ENCODE assay signal across 20 mouse cellular contexts in genomic region chr2:170277182-170277767, GRCm38 (mm10).
DNase-seq lines count a peak whose midpoint lies in the region; ATAC-seq and TF ChIP-seq lines count a peak whose summit lies in the region.
"Had no signal": no experiment of that assay in that cellular context is flagged by ENCODE, and none has a peak within 500 bp of the region (broad histone marks: within the 10 kb centered on the region; RNA-seq: fewer than 3 reads in every experiment).

No protein-coding gene starts in this region.

- no peak for TF ChIP-seq POLR2A in CH12.LX (IDR thresholded peaks at IDR 0.05; ENCODE audit: low read depth, low read length)
- no peak for TF ChIP-seq POLR2A in kidney, adult 2 months (IDR thresholded peaks at IDR 0.05; ENCODE audit: low read depth, low read length)

- H3K9me3 ChIP-seq in intestine, embryonic 15.5 days = no peaks in the 10 kb centered on the region
- H3K9me3 ChIP-seq in intestine, embryonic 16.5 days (ENCODE audit: control insufficient read depth, low read length) = no peaks in the 10 kb centered on the region
- H3K9me3 ChIP-seq in CH12.LX (replicated peaks; ENCODE audit: low read length) = peaks cover 4% of the 10 kb centered on the region
- no peaks in the 10 kb centered on the region for H3K9me3 ChIP-seq in embryonic facial prominence, embryonic 12.5 days
- H3K9me3 ChIP-seq in limb, embryonic 13.5 days = no peaks in the 10 kb centered on the region
- H3K9me3 ChIP-seq in forebrain, embryonic 16.5 days (ENCODE audit: control insufficient read depth, low read length) = no peaks in the 10 kb centered on the region
- H3K9me3 ChIP-seq: kidney, embryonic 15.5 days; liver, embryonic 13.5 days had no signal

- no peak; the same call in none of the 2 replicates for TF ChIP-seq RAD21 in CH12.LX (IDR thresholded peaks at IDR 0.05; ENCODE audit: low read depth, low read length)

- TF ChIP-seq EP300 in CH12.LX (IDR thresholded peaks at IDR 0.05; ENCODE audit: low read length) = no peak

- in situ Hi-C loops in CH12.LX (cut with MboI; ENCODE audit: low pct_ligation_motif_present, low pct_unique_long_range_greater_than_20kb, low sequenced_read_pairs) = no loop called here

- no peak for TF ChIP-seq CTCF in CH12.LX (conservative IDR thresholded peaks at IDR 0.05 in 1 of 2, IDR thresholded peaks at IDR 0.05 in 1 of 2; ENCODE audit: low read depth in 2 of 2, low read length in 2 of 2)
- TF ChIP-seq CTCF in kidney, adult 2 months (conservative IDR thresholded peaks at IDR 0.05; ENCODE audit: insufficient read depth, insufficient read length, low read depth, low read length) = no peak

- no peaks in the 10 kb centered on the region for H3K36me3 ChIP-seq in intestine, embryonic 15.5 days
- no peaks in the 10 kb centered on the region for H3K36me3 ChIP-seq in intestine, embryonic 16.5 days (ENCODE audit: control insufficient read depth, insufficient read depth, low read length)
- H3K36me3 ChIP-seq in CH12.LX (replicated peaks in 1 of 2; ENCODE audit: control insufficient read depth in 1 of 2, insufficient read depth in 1 of 2, low read length in 1 of 2) = no peaks in the 10 kb centered on the region
- H3K36me3 ChIP-seq in embryonic facial prominence, embryonic 12.5 days = no peaks in the 10 kb centered on the region
- no peaks in the 10 kb centered on the region for H3K36me3 ChIP-seq in limb, embryonic 13.5 days
- H3K36me3 ChIP-seq in forebrain, embryonic 16.5 days (ENCODE audit: control insufficient read depth, insufficient read depth) = no peaks in the 10 kb centered on the region
- no peaks in the 10 kb centered on the region for H3K36me3 ChIP-seq in kidney, adult 2 months (ENCODE audit: control insufficient read depth, insufficient read depth, low read length)
- H3K36me3 ChIP-seq: forebrain, embryonic 12.5 days; kidney, embryonic 15.5 days; liver, embryonic 13.5 days had no signal

- peaks cover 15% of the 10 kb centered on the region for H3K4me1 ChIP-seq in intestine, embryonic 15.5 days (replicated peaks)
- H3K4me1 ChIP-seq in intestine, embryonic 16.5 days (ENCODE audit: control insufficient read depth, insufficient read depth, low read length) = 0 out of 2 replicates have a peak, but pooled peaks cover 6% of the 10 kb centered on the region
- H3K4me1 ChIP-seq in CH12.LX (ENCODE audit: control insufficient read depth in 1 of 2, insufficient read depth in 2 of 2) = peaks cover 4 to 20% of the 10 kb centered on the region in 2 experiments; a peak in 3 of 4 replicates
- peaks cover 13% of the 10 kb centered on the region; the same call in 1 of the 2 replicates for H3K4me1 ChIP-seq in embryonic facial prominence, embryonic 12.5 days
- H3K4me1 ChIP-seq in limb, embryonic 13.5 days = peaks cover 9% of the 10 kb centered on the region; the same call in 1 of the 2 replicates
- H3K4me1 ChIP-seq in forebrain, embryonic 16.5 days (replicated peaks; ENCODE audit: control insufficient read depth, insufficient read depth, low read length) = peaks cover under 1% of the 10 kb centered on the region; the same call in 1 of the 2 replicates
- H3K4me1 ChIP-seq in kidney, adult 2 months (ENCODE audit: control insufficient read depth, insufficient read depth, low read length) = no peaks in the 10 kb centered on the region
- H3K4me1 ChIP-seq: forebrain, embryonic 12.5 days; liver, embryonic 13.5 days had no signal

- ATAC-seq in intestine, embryonic 15.5 days = no peak
- no peak for ATAC-seq in intestine, embryonic 16.5 days
- no peak for ATAC-seq in embryonic facial prominence, embryonic 12.5 days (ENCODE audit: insufficient number of reproducible peaks, insufficient read depth, low FRiP score, low TSS enrichment)
- no peak; the same call in 1 of the 2 replicates for ATAC-seq in limb, embryonic 13.5 days (ENCODE audit: low FRiP score, low read depth)
- no peak for ATAC-seq in forebrain, embryonic 16.5 days

- no peaks in the 10 kb centered on the region for H3K27me3 ChIP-seq in intestine, embryonic 15.5 days (replicated peaks)
- H3K27me3 ChIP-seq in intestine, embryonic 16.5 days (replicated peaks; ENCODE audit: control insufficient read depth, insufficient read depth, low read length) = no peaks in the 10 kb centered on the region
- no peaks in the 10 kb centered on the region for H3K27me3 ChIP-seq in CH12.LX (replicated peaks)
- H3K27me3 ChIP-seq in embryonic facial prominence, embryonic 12.5 days = no peaks in the 10 kb centered on the region
- no peaks in the 10 kb centered on the region for H3K27me3 ChIP-seq in limb, embryonic 13.5 days
- no peaks in the 10 kb centered on the region for H3K27me3 ChIP-seq in forebrain, embryonic 16.5 days (replicated peaks; ENCODE audit: control insufficient read depth, insufficient read depth, low read length)
- H3K27me3 ChIP-seq in kidney, adult 2 months (replicated peaks; ENCODE audit: control insufficient read depth, insufficient read depth, low read length) = no peaks in the 10 kb centered on the region
- H3K27me3 ChIP-seq: forebrain, embryonic 12.5 days; kidney, embryonic 15.5 days; liver, embryonic 13.5 days had no signal

- no peak overlapping the region for H3K9ac ChIP-seq in intestine, embryonic 15.5 days
- no peak overlapping the region for H3K9ac ChIP-seq in intestine, embryonic 16.5 days (ENCODE audit: low read depth, low read length)
- no peak overlapping the region for H3K9ac ChIP-seq in CH12.LX (ENCODE audit: insufficient read depth, low read depth)
- no peak overlapping the region for H3K9ac ChIP-seq in embryonic facial prominence, embryonic 12.5 days
- peak overlapping the region; percentile 43; the same call in 1 of the 2 replicates for H3K9ac ChIP-seq in limb, embryonic 13.5 days
- H3K9ac ChIP-seq in forebrain, embryonic 16.5 days (replicated peaks; ENCODE audit: low read depth, low read length) = no peak overlapping the region
- H3K9ac ChIP-seq: forebrain, embryonic 12.5 days; hindbrain, embryonic 14.5 days; kidney, embryonic 15.5 days; liver, embryonic 13.5 days; lung, embryonic 14.5 days had no signal

- peak overlapping the region; percentile 54; the same call in 1 of the 2 replicates for H3K27ac ChIP-seq in intestine, embryonic 15.5 days
- H3K27ac ChIP-seq in intestine, embryonic 16.5 days (ENCODE audit: low read length) = no peak overlapping the region
- no peak overlapping the region for H3K27ac ChIP-seq in CH12.LX (ENCODE audit: insufficient read depth, low read depth)
- H3K27ac ChIP-seq in embryonic facial prominence, embryonic 12.5 days = peak overlapping the region; percentile 55
- H3K27ac ChIP-seq in limb, embryonic 13.5 days = no peak overlapping the region
- H3K27ac ChIP-seq in forebrain, embryonic 16.5 days (ENCODE audit: low read length) = no peak overlapping the region
- no peak overlapping the region for H3K27ac ChIP-seq in kidney, adult 2 months (ENCODE audit: insufficient read depth, low read depth, low read length)
- H3K27ac ChIP-seq: forebrain, embryonic 12.5 days; gastrocnemius, adult 2 months; hindbrain, embryonic 14.5 days; kidney, embryonic 15.5 days; liver, embryonic 13.5 days had no signal

- H3K4me3 ChIP-seq in intestine, embryonic 15.5 days (replicated peaks) = no peak overlapping the region
- no peak overlapping the region for H3K4me3 ChIP-seq in intestine, embryonic 16.5 days (ENCODE audit: low read length)
- H3K4me3 ChIP-seq in CH12.LX (replicated peaks in 1 of 3; ENCODE audit: low read depth in 2 of 3, low read length in 2 of 3, poor library complexity in 1 of 3) = no peak overlapping the region
- H3K4me3 ChIP-seq in embryonic facial prominence, embryonic 12.5 days = no peak overlapping the region
- H3K4me3 ChIP-seq in limb, embryonic 13.5 days = no peak overlapping the region
- no peak overlapping the region for H3K4me3 ChIP-seq in forebrain, embryonic 16.5 days (replicated peaks; ENCODE audit: low read length)
- no peak overlapping the region for H3K4me3 ChIP-seq in kidney, adult 2 months (ENCODE audit: insufficient read depth, low read depth, low read length)
- H3K4me3 ChIP-seq: erythroblast, embryonic 14.5 days; forebrain, embryonic 12.5 days; gastrocnemius, adult 2 months; kidney, embryonic 15.5 days; liver, embryonic 13.5 days had no signal

- no peak overlapping the region for H3K4me2 ChIP-seq in intestine, embryonic 15.5 days (replicated peaks)
- H3K4me2 ChIP-seq in intestine, embryonic 16.5 days (ENCODE audit: low read depth, low read length) = no peak overlapping the region
- H3K4me2 ChIP-seq in CH12.LX (ENCODE audit: insufficient read depth, low read depth, poor library complexity, severe bottlenecking) = no peak overlapping the region
- no peak overlapping the region for H3K4me2 ChIP-seq in embryonic facial prominence, embryonic 12.5 days (replicated peaks)
- no peak overlapping the region; the same call in 1 of the 2 replicates for H3K4me2 ChIP-seq in limb, embryonic 13.5 days (replicated peaks)
- no peak overlapping the region for H3K4me2 ChIP-seq in forebrain, embryonic 16.5 days (ENCODE audit: low read length)
- H3K4me2 ChIP-seq: forebrain, embryonic 12.5 days; hindbrain, embryonic 14.5 days; kidney, embryonic 15.5 days; liver, embryonic 13.5 days; lung, embryonic 14.5 days had no signal

- DNase-seq in CH12.LX (ENCODE audit: extremely low read depth) = peak; percentile 13
- no peak for DNase-seq in thymus, adult 18-20 months
- no peak for DNase-seq in kidney, adult 2 months
- DNase-seq: cerebellum, adult 2 months; cerebellum, postnatal 25 days; gastrocnemius, adult 2 months; heart, postnatal 4 days; left cerebral cortex, postnatal 4 days; liver, embryonic 13.5 days; thymus, postnatal 14 days had no signal

- no peaks in the 10 kb centered on the region for H3K79me2 ChIP-seq in CH12.LX (replicated peaks; ENCODE audit: control insufficient read depth, extremely low read depth, insufficient read depth, poor library complexity, severe bottlenecking)

- WGBS in intestine, embryonic 15.5 days = 66% methylated on average over 18 of the region's 18 CpGs
- WGBS in intestine, embryonic 16.5 days = 68% methylated on average over 18 of the region's 18 CpGs
- WGBS in embryonic facial prominence, embryonic 12.5 days = 46% methylated on average over 18 of the region's 18 CpGs
- 50% methylated on average over 18 of the region's 18 CpGs for WGBS in limb, embryonic 13.5 days
- WGBS in forebrain, embryonic 16.5 days = 89% methylated on average over 18 of the region's 18 CpGs
- WGBS in kidney, adult 2 months = 89% methylated on average over 18 of the region's 18 CpGs

- dilution Hi-C loops in CH12.LX (cut with MboI; ENCODE audit: extremely low pct_ligation_motif_present, extremely low pct_unique_long_range_greater_than_20kb, low sequenced_read_pairs) = no loop called here

TF ChIP-seq in CH12.LX, 34 proteins besides CTCF, POLR2A, EP300 and RAD21:
- TF ChIP-seq TBP (conservative IDR thresholded peaks at IDR 0.05; ENCODE audit: low read depth, low read length) = no peak
- TF ChIP-seq SMC3 (IDR thresholded peaks at IDR 0.05; ENCODE audit: low read depth, low read length) = 0 out of 2 replicates have a peak, but pooled peaks have one; percentile 7
- TF ChIP-seq MAX (IDR thresholded peaks at IDR 0.05; ENCODE audit: low read length) = peak; percentile 70; the same call in 1 of the 2 replicates
- peak; percentile 84 for TF ChIP-seq BHLHE40 (IDR thresholded peaks at IDR 0.05; ENCODE audit: low read depth, low read length)
- TF ChIP-seq ETS1 (conservative IDR thresholded peaks at IDR 0.05; ENCODE audit: low read depth, low read length) = peak; percentile 58; the same call in 1 of the 2 replicates
- TF ChIP-seq HCFC1 (IDR thresholded peaks at IDR 0.05; ENCODE audit: low read depth, low read length) = no peak
TF ChIP-seq in CH12.LX: peak in this region for 4.

Comparison
In these comparisons a context has a peak if more than half of its experiments do, and no peak if none do; other contexts are left out.
1. H3K27ac ChIP-seq: peak in intestine, embryonic 15.5 days (single experiment) and embryonic facial prominence, embryonic 12.5 days (single experiment); none in intestine, embryonic 16.5 days (single experiment), CH12.LX (single experiment), limb, embryonic 13.5 days (single experiment), forebrain, embryonic 16.5 days (single experiment) and kidney, adult 2 months (single experiment).